Mouse (Mus musculus) ES-E14 (cell line): ENCODE measurements around the gene Catsper1. TPM values are rescaled to one million over a fixed set of nuclear protein-coding genes. Genes with fewer than 3 reads are reported as not detected.

ENCODE experiments used
- DNase-seq: peaks from one replicate; pipeline ENCODE4 v3.0.0-alpha.2; 2013; ENCODE audit warnings: low read depth, low spot score
- H3K27ac ChIP-seq: 2 replicates; pipeline ENCODE4 v1.5.1; 2012; ENCODE audit warnings: low read depth, mild to moderate bottlenecking, low read length, moderate library complexity, mixed read lengths; ENCODE audit not compliant: poor library complexity, insufficient read depth, severe bottlenecking
- H3K36me3 ChIP-seq: 2 replicates; pipeline ENCODE4 v1.6.1; 2012; ENCODE audit warnings: mild to moderate bottlenecking, low read length, moderate library complexity, mixed read lengths; ENCODE audit not compliant: control insufficient read depth, poor library complexity, insufficient read depth, severe bottlenecking
- H3K4me1 ChIP-seq, 2 experiments: fragments of 150-350 bp in 1 of 2; sonication (generic) in 1 of 2; 2 replicates each; pipeline ENCODE4 v1.6.1; 2012; ENCODE audit warnings: low read length in 2 of 2, mild to moderate bottlenecking in 1 of 2, mixed read lengths in 1 of 2; ENCODE audit not compliant: control insufficient read depth in 2 of 2, insufficient read depth in 2 of 2, poor library complexity in 1 of 2
- H3K4me3 ChIP-seq, 2 experiments: fragments of 150-350 bp in 1 of 2; sonication (generic) in 1 of 2; 2 replicates each; pipeline ENCODE4 v1.5.1; 2012; ENCODE audit warnings: low read length in 2 of 2, low read depth in 1 of 2, mild to moderate bottlenecking in 1 of 2, mixed read lengths in 1 of 2; ENCODE audit not compliant: insufficient read depth in 1 of 2, poor library complexity in 1 of 2, severe bottlenecking in 1 of 2
- H3K9ac ChIP-seq: 2 replicates; pipeline ENCODE4 v1.6.1; 2012; ENCODE audit warnings: low read depth, mild to moderate bottlenecking, low read length, mixed read lengths; ENCODE audit not compliant: poor library complexity, insufficient read depth, severe bottlenecking
- H3K9me3 ChIP-seq: fragments of 150-350 bp; sonication (generic); 2 replicates; pipeline ENCODE4 v1.6.1; 2012; ENCODE audit warnings: low read depth, mild to moderate bottlenecking, low read length; ENCODE audit not compliant: control insufficient read depth, insufficient read depth
- CHD2 ChIP-seq: IDR thresholded peaks from 2 replicates; pipeline ENCODE4 v1.6.1; 2014; ENCODE audit warnings: mild to moderate bottlenecking, low read depth, low read length, inconsistent platforms
- HCFC1 ChIP-seq: IDR thresholded peaks from 2 replicates; pipeline ENCODE4 v1.6.1; 2012; ENCODE audit warnings: low read length, inconsistent platforms, borderline replicate concordance; ENCODE audit not compliant: insufficient read depth
- MAFK ChIP-seq: IDR thresholded peaks from 2 replicates; pipeline ENCODE4 v1.6.1; 2014; ENCODE audit warnings: mild to moderate bottlenecking, low read depth, low read length, inconsistent platforms; ENCODE audit not compliant: insufficient read depth
- ZC3H11A ChIP-seq: IDR thresholded peaks from 2 replicates; pipeline ENCODE4 v1.6.1; 2012; ENCODE audit warnings: low read depth, mild to moderate bottlenecking, inconsistent platforms, low read length, borderline replicate concordance
- ZNF384 ChIP-seq: IDR thresholded peaks from 2 replicates; pipeline ENCODE4 v1.6.1; 2012; ENCODE audit warnings: low read depth, low read length, inconsistent platforms
- in situ Hi-C, 2 experiments: fragments of 600-800 bp; cut with MboI; formaldehyde crosslinking; loops; one replicate each; pipeline ENCODE4 v1.15.1; 2025; ENCODE audit warnings: low sequenced_read_pairs in 2 of 2, inconsistent platforms in 1 of 2; ENCODE audit not compliant: unreplicated experiment in 2 of 2
- total RNA-seq: library from RNA; depleted of rRNA; stranded (reverse); fragments of 300-350 nt; gene quantifications from 2 replicates; pipeline ENCODE4 v1.2.3, GENCODE M21; 2012

Gene Catsper1
- total RNA-seq, 1 experiment = not detected

- TF ChIP-seq ZC3H11A (no peak), MAFK (no peak), CHD2 (no peak), HCFC1 (no peak), ZNF384 (no peak)
- Histone ChIP-seq H3K36me3 (no peaks in the 10 kb centered on the region), H3K9ac (no peak overlapping the region), H3K4me3 (no peak overlapping the region), H3K27ac (no peak overlapping the region), H3K9me3 (no peaks in the 10 kb centered on the region), H3K4me1 (no peaks in the 10 kb centered on the region)
- in situ Hi-C loops = no loop called here
- DNase-seq = no peak
These were observed 18.1 kb downstream of the Catsper1 start for GRCm38 (mm10) chr19:5353609-5354008.

DNA sequence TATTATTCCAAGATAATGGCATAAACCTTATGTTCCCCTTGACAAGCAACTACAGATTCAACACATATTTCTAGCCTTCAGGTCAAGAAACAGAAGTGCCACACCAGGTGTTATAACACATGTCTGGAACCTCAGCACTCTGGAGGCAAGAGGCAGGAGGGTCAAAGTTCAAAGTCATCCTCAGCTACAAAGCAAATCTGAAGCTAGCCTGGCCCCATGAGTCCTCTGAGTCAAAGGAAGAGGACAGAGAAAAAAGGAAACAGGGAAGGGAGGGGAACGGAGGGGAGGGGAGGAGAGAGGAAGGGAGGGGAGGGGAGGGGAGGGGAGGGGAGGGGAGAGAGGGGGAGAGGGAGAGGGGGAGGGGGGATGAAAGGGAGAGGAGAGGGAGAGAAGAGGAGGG is 20.5 kb downstream of the Catsper1 start:
- Histone ChIP-seq H3K4me3 (no peak overlapping the region), H3K9me3 (no peaks in the 10 kb centered on the region), H3K27ac (no peak overlapping the region), H3K9ac (no peak overlapping the region), H3K4me1 (peaks cover 0 to 2% of the 10 kb centered on the region in 2 experiments; a peak in 1 of 4 replicates), H3K36me3 (no peaks in the 10 kb centered on the region)
- in situ Hi-C loops = no loop called here
- DNase-seq = no peak
- TF ChIP-seq MAFK (no peak), HCFC1 (no peak), ZC3H11A (no peak)

DNA sequence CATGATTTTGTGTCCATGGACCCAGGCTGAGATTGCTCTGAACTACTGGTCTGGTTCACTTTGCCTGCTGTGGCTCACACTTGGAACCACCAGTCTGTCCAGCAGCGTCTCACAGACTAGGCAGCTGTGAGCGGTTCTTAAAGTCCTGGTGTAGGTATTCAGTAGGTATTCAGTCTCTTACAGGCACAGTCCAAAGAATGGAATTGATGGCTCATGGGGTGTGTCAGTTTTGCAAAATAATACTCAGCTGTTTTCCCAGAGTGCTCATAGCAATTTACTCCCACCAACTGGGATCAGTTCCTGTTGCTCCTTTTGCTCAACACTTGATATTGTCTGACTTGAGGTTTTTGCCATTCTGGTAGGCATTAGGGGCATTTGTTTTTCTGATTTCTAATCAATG is 26.6 kb downstream of the Catsper1 start:
- TF ChIP-seq MAFK = no peak
- no peak for TF ChIP-seq ZC3H11A
- TF ChIP-seq ZNF384 = no peak
- no peak for TF ChIP-seq HCFC1
- TF ChIP-seq CHD2 = no peak
- Histone ChIP-seq H3K9ac (no peak overlapping the region; the same call in 1 of the 2 replicates), H3K27ac (peak overlapping the region; percentile 84), H3K4me1 (peaks cover 0 to 22% of the 10 kb centered on the region in 2 experiments; a peak in 2 of 4 replicates), H3K4me3 (no peak overlapping the region), H3K9me3 (no peaks in the 10 kb centered on the region), H3K36me3 (peaks cover 12% of the 10 kb centered on the region; the same call in 1 of the 2 replicates)
- in situ Hi-C loops = no loop called here
- DNase-seq = no peak

GRCm38 (mm10) chr19:5364124-5364523 is 28.6 kb downstream of the Catsper1 start:
- H3K27ac ChIP-seq = no peak overlapping the region
- H3K4me1 ChIP-seq = peaks cover 0 to 27% of the 10 kb centered on the region in 2 experiments; a peak in 3 of 4 replicates
- H3K9ac ChIP-seq = peak overlapping the region; percentile 19; the same call in 1 of the 2 replicates
- DNase-seq = no peak
- peaks cover 21% of the 10 kb centered on the region for H3K36me3 ChIP-seq
- H3K4me3 ChIP-seq = no peak overlapping the region
- in situ Hi-C loops = no loop called here
- H3K9me3 ChIP-seq = no peaks in the 10 kb centered on the region
- TF ChIP-seq CHD2 (no peak), HCFC1 (no peak), MAFK (no peak), ZC3H11A (no peak), ZNF384 (no peak)

DNA sequence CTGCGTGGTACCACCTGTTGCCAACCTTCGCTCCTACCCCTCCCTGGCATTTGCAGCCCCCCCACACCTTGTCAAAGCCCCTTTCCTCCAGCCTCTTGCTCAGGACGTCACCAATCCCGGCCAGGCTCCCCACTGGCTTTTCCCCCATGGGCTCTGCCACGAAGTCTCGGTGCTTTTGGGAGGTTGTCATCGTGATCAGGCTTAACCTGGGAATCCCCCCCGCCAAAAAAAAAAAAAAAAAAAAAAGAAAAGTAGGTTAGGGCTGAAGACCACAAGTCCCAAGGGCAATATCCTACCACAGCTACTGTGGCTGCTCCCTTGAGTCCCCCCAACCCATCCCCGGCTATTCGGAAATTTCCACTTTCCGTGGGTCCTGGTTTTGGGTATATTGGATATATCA is 30.2 kb downstream of the Catsper1 start:
- TF ChIP-seq ZNF384 (peak; percentile 66; the same call in 1 of the 2 replicates), CHD2 (no peak), ZC3H11A (no peak), HCFC1 (no peak)
- DNase-seq = no peak
- peak overlapping the region; percentile 92 to 100 for H3K4me3 ChIP-seq
- H3K9ac ChIP-seq = peak overlapping the region; percentile 98
- H3K9me3 ChIP-seq = no peaks in the 10 kb centered on the region
- peak overlapping the region; percentile 99 for H3K27ac ChIP-seq
- peaks cover 32% of the 10 kb centered on the region for H3K36me3 ChIP-seq
- in situ Hi-C loops = no loop called here
- peaks cover 0 to 27% of the 10 kb centered on the region in 2 experiments; a peak in 3 of 4 replicates for H3K4me1 ChIP-seq
